Mouse (Mus musculus) liver, embryonic 12.5 days (tissue): ENCODE measurements around the gene Reep3. TPM values are rescaled to one million over a fixed set of nuclear protein-coding genes. Genes with fewer than 3 reads are reported as not detected.

Source experiments
- ATAC-seq: fragments of 200-750 bp; cut with Nextera tagmentation; 2 replicates; pipeline ENCODE4 v1.8.0; 2017; ENCODE audit warnings: moderate number of reproducible peaks, mild to moderate bottlenecking, moderate library complexity
- H3K27ac ChIP-seq: fragments of 300-500 bp; sonication (generic); 2 replicates; pipeline ENCODE4 v1.5.1; 2016; ENCODE audit warnings: mild to moderate bottlenecking
- H3K27me3 ChIP-seq: fragments of 300-500 bp; sonication (generic); replicated peaks from 2 replicates; pipeline ENCODE4 v1.6.1; 2016; ENCODE audit warnings: mild to moderate bottlenecking, moderate library complexity
- H3K36me3 ChIP-seq: fragments of 300-500 bp; sonication (generic); 2 replicates; pipeline ENCODE4 v1.6.1; 2016; ENCODE audit warnings: mild to moderate bottlenecking, moderate library complexity
- H3K4me1 ChIP-seq: fragments of 300-500 bp; sonication (generic); 2 replicates; pipeline ENCODE4 v1.6.1; 2016
- H3K4me2 ChIP-seq: fragments of 300-500 bp; sonication (generic); 2 replicates; pipeline ENCODE4 v1.6.1; 2016; ENCODE audit warnings: mild to moderate bottlenecking, moderate library complexity
- H3K4me3 ChIP-seq: fragments of 300-500 bp; sonication (generic); 2 replicates; pipeline ENCODE4 v1.5.1; 2016; ENCODE audit warnings: mild to moderate bottlenecking, moderate library complexity
- H3K9ac ChIP-seq: fragments of 300-500 bp; sonication (generic); 2 replicates; pipeline ENCODE4 v1.6.1; 2016; ENCODE audit warnings: mild to moderate bottlenecking, moderate library complexity
- H3K9me3 ChIP-seq: fragments of 300-500 bp; sonication (generic); replicated peaks from 2 replicates; pipeline ENCODE4 v1.6.1; 2016; ENCODE audit warnings: mild to moderate bottlenecking, moderate library complexity
- WGBS: fragments of 180-500 bp; shearing (Covaris S2); methylation state at CpG from one replicate; pipeline ENCODE4 v1.1.7; 2016; ENCODE audit not compliant: insufficient replicate concordance; 5-methylcytosine and 5-hydroxymethylcytosine counted together
- polyA plus RNA-seq: library from polyadenylated mRNA; unstranded; fragments of >200 nt; fragmentation: Nextera tagmentation; extraction: Ambion mirVana; gene quantifications from 2 replicates; pipeline ENCODE4 v1.2.1, GENCODE M21; 2016

Gene Reep3
- polyA plus RNA-seq, 1 experiment from 2014 or later = 8.8 TPM

DNA sequence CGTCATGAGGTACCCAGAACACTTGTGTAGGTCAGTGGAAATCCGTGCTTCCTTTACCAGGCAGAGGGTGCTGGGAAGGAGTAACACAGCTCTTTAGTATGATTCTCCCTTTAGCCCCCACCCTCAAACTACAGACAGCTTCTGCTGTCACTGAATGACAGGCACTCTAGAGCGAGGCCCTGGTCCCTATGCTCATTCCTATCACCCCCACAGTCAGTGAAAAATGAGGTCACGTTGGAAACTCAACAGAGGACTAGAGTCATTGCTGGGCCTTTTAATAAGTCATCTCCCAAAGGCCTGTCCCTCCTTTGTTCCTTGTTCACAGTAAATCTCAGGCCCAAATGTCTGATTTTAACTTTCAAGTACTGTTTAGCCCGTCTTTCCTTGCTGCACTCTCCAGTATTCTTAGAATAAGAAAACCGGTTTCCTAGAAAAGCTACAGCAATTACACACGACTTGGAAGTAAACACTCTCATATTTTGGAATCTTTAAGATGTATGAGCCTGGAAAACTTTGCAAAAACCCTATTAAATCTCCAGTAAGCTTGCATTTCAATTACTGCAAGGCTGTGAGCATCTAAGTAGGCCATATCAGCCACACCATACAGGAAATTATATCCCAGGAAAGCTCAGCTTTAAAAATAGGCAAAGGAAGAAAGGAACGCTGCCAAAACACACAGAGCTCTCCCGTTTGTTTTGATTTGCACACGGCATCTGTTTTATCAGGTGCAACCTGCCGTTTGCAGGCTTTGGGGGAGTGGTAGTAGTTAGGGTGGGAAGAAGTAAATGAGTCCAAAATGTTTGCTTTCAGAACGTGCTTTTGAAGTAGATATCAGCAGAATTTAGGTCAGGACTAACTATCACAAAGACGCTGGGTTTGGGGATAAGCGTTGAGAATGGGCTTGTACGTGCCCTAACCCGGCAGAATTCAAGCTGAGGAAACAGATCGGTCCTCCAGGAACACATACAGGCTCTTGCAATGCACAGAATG, 40.6 kb downstream of the Reep3 start:
- no peaks in the 10 kb centered on the region for H3K9me3 ChIP-seq
- no peaks in the 10 kb centered on the region for H3K27me3 ChIP-seq
- ATAC-seq = peak; percentile 44; the same call in 1 of the 2 replicates
- peak overlapping the region; percentile 9; the same call in 1 of the 2 replicates for H3K4me2 ChIP-seq
- H3K4me3 ChIP-seq = no peak overlapping the region
- peak overlapping the region; percentile 3; the same call in 1 of the 2 replicates for H3K27ac ChIP-seq
- H3K9ac ChIP-seq = no peak overlapping the region
- H3K36me3 ChIP-seq = no peaks in the 10 kb centered on the region
- H3K4me1 ChIP-seq = peaks cover 29% of the 10 kb centered on the region
- WGBS = 38% methylated on average over 17 of the region's 17 CpGs

DNA sequence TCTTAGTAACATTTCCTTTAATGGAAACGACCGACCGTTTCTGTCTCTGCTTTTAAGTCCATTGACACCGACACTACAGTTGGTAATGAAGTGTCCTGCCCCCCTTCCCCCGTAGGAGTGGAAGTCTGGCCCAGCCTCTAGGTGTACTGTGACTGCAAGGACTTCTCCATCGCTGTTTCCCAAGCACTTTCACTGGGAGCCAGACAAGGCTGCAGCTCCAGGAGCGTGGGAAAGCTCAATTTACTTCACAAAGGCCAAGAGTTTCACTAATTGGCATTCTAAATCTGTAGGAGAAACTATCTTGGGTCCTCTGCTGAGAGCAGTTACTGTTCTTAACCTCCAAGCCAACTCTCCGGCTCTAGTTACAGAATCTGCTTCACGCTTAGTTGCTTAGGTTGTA, 43.3 kb downstream of the Reep3 start:
- H3K4me3 ChIP-seq = no peak overlapping the region
- H3K9me3 ChIP-seq = no peaks in the 10 kb centered on the region
- H3K4me2 ChIP-seq = no peak overlapping the region
- H3K4me1 ChIP-seq = peaks cover 34% of the 10 kb centered on the region
- ATAC-seq = no peak
- no peaks in the 10 kb centered on the region for H3K36me3 ChIP-seq
- H3K27ac ChIP-seq = no peak overlapping the region
- no peaks in the 10 kb centered on the region for H3K27me3 ChIP-seq
- 45% methylated on average over 9 of the region's 9 CpGs for WGBS
- H3K9ac ChIP-seq = no peak overlapping the region

DNA sequence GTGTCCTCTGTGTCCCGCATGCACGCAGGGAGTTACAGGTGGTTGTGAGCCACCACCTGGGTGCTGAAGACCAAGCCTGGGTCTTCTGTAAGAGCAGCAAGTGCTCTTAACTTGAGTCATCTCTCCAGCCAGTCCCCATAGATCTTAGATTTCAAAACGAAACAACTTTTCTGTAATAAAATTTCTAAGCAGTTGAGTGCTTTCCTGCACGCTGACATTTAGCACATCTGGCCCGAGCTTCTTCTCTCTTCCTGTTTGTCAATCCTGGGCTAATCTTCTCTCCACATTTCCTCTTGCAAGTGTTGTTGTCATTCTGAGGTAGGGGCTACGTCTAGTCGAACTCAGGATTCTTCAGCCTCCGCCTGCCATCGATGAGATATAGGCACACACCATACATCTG, 44.3 kb downstream of the Reep3 start:
- H3K9ac ChIP-seq = no peak overlapping the region
- H3K36me3 ChIP-seq = no peaks in the 10 kb centered on the region
- no peaks in the 10 kb centered on the region for H3K27me3 ChIP-seq
- no peak overlapping the region for H3K27ac ChIP-seq
- no peaks in the 10 kb centered on the region for H3K9me3 ChIP-seq
- H3K4me2 ChIP-seq = peak overlapping the region; percentile 23; the same call in 1 of the 2 replicates
- no peak overlapping the region for H3K4me3 ChIP-seq
- peaks cover 34% of the 10 kb centered on the region for H3K4me1 ChIP-seq
- ATAC-seq = no peak
- 27% methylated on average over 9 of the region's 9 CpGs for WGBS

DNA sequence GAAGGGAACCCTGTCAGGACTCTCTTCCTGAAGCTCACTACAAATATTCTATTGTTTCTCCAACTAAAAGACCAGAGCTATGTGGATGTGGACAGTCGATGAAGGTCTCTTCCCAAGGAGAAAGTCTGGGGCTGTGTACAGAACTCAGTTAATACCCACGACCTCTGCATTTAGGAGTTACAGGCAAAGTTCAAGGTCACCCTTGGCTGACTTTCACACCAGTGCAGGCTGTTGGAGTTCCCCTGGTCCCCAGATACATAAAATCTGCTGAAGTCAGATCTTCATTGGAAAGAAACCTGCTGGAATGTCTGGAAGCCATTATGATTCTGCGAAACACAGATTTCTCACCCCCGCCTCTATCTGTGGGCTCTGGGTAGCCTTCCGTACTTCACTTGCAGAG, 45.3 kb downstream of the Reep3 start:
- Histone ChIP-seq H3K4me3 (no peak overlapping the region), H3K4me2 (no peak overlapping the region), H3K9ac (no peak overlapping the region), H3K27ac (no peak overlapping the region), H3K9me3 (no peaks in the 10 kb centered on the region), H3K27me3 (no peaks in the 10 kb centered on the region), H3K4me1 (peaks cover 29% of the 10 kb centered on the region), H3K36me3 (no peaks in the 10 kb centered on the region)
- WGBS = 70% methylated on average over 5 of the region's 5 CpGs
- no peak for ATAC-seq

DNA sequence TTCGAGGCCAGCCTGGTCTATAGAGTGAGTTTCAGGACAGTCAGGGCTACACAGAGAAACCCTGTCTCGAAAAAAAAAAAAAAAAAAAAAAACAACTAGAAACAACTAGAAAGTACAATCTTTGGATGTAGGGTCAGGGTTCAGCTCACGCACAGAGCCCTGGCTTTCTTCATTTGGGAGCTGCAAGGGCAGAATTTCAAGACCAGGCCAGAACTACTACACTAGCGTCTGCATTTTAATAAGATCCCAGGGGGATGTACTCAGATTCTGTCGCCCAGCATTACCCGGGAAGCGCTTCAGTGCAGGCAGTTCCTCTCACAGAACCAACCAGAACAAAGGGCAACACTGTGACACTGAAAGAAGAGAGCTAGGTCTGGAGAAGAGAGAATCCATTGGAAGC, 46.0 kb downstream of the Reep3 start:
- no peak for ATAC-seq
- Histone ChIP-seq H3K27me3 (no peaks in the 10 kb centered on the region), H3K4me1 (peaks cover 22% of the 10 kb centered on the region), H3K9ac (no peak overlapping the region), H3K4me3 (no peak overlapping the region), H3K36me3 (no peaks in the 10 kb centered on the region), H3K27ac (no peak overlapping the region), H3K9me3 (no peaks in the 10 kb centered on the region), H3K4me2 (no peak overlapping the region)
- WGBS = 73% methylated on average over 7 of the region's 7 CpGs

DNA sequence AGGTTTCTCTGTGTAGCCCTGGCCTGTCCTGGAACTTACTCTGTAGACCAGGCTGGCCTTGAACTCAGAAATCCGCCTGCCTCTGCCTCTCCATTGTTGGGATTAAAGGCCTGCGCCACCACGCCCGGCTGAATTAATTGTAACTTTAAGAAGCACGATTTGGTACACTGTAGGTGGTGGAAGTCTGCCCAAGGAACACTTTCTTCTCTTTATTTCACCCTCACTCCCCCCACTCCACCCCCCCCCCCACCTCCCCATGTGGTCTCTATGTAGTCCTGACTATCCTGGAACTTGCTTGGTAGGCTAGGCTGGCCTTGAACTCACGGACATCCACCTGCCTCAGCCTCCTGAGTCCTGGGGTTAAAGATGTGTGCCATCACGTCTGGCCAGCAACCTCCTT, 47.1 kb downstream of the Reep3 start:
- ATAC-seq = no peak
- H3K4me2 ChIP-seq = no peak overlapping the region
- no peak overlapping the region for H3K9ac ChIP-seq
- no peaks in the 10 kb centered on the region for H3K27me3 ChIP-seq
- H3K27ac ChIP-seq = no peak overlapping the region
- 74% methylated on average over 7 of the region's 7 CpGs for WGBS
- no peaks in the 10 kb centered on the region for H3K9me3 ChIP-seq
- peaks cover 24% of the 10 kb centered on the region for H3K4me1 ChIP-seq
- no peaks in the 10 kb centered on the region for H3K36me3 ChIP-seq
- H3K4me3 ChIP-seq = no peak overlapping the region

DNA sequence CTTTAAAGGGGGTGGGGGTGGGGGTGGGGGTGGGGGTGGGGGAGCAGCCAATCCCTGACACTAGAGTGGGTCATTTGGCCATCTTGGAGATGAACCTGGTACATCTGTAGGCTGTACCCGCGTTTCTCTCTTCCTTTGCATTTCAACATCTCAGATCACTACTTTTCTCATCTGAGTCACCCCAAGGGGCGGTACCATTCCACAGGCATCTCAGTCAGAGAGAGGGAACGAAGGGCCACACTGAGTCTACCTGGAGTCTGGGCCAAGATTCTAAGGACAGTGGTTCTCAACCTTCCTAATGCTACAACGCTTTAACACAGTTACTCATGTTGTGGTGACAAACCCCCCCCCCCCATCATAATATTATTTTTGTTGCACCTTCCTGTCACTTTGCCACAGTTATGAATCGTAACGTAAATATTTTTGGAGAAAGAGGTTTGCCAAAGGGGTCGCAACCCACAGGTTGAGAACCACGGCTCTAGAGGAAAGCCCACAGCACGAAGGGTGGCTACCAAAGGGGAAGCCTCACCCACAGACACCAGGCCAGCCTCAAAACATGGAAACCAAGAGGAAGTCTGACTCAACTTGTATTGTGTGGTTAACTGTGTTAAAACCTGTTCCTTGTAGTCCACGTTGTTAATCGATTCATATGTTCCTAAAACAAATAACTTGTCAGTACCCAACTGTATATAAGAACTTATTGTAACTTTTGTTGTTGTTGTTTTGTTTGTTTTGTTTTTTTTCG, 47.7 kb downstream of the Reep3 start:
- WGBS = 63% methylated on average over 13 of the region's 13 CpGs
- H3K4me1 ChIP-seq = peaks cover 29% of the 10 kb centered on the region
- no peak overlapping the region for H3K4me3 ChIP-seq
- H3K27me3 ChIP-seq = no peaks in the 10 kb centered on the region
- H3K4me2 ChIP-seq = no peak overlapping the region
- no peaks in the 10 kb centered on the region for H3K9me3 ChIP-seq
- H3K27ac ChIP-seq = no peak overlapping the region
- H3K9ac ChIP-seq = no peak overlapping the region
- no peaks in the 10 kb centered on the region for H3K36me3 ChIP-seq
- no peak for ATAC-seq

DNA sequence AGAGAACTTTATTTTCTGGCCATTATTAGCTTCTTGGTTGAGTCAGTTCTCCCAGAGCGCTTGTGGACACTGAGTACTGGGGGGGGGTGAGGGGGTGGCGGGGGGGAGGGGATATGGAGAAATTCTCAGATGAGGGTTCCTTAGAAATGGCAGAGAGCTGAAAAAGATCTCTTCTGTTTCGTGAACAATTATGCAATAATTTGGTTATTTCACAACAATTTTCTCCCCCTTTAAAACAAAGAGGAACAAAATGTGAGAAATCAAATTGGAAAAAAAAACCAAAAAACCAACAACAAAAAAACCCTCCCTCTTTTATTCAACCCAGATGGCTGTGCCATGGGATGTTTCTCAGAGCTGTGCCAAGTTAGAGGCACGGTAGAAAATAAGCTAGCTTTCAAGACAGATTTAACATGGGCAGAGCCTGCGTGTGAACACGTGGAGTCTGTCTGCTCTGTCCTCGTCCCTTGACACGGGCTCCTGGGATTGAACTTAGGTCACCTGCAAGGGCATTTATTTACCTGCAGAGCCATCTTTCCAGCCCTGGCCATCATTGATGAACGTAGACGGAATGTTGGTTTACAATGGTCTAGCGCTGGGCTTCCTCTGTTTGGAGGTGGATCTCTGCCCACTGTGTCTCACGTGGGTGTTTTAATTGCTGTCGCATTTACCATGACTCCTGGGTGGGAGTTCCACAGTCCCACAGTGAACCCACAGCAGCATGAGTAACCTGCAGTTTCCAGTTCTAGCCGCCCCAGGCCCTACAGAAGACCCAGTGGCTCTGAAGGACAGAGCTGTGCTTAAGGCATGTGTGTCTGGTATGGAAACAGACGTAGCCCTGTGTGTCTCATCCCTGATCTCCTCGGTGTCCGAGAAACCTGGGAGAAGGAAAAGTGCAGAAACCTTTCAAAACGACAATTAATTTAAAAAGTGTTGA, 48.8 kb downstream of the Reep3 start:
- Histone ChIP-seq H3K27ac (no peak overlapping the region), H3K9me3 (no peaks in the 10 kb centered on the region), H3K4me2 (no peak overlapping the region), H3K4me1 (peaks cover 33% of the 10 kb centered on the region), H3K4me3 (no peak overlapping the region), H3K27me3 (no peaks in the 10 kb centered on the region), H3K9ac (no peak overlapping the region), H3K36me3 (no peaks in the 10 kb centered on the region)
- WGBS = 73% methylated on average over 18 of the region's 18 CpGs
- no peak for ATAC-seq

DNA sequence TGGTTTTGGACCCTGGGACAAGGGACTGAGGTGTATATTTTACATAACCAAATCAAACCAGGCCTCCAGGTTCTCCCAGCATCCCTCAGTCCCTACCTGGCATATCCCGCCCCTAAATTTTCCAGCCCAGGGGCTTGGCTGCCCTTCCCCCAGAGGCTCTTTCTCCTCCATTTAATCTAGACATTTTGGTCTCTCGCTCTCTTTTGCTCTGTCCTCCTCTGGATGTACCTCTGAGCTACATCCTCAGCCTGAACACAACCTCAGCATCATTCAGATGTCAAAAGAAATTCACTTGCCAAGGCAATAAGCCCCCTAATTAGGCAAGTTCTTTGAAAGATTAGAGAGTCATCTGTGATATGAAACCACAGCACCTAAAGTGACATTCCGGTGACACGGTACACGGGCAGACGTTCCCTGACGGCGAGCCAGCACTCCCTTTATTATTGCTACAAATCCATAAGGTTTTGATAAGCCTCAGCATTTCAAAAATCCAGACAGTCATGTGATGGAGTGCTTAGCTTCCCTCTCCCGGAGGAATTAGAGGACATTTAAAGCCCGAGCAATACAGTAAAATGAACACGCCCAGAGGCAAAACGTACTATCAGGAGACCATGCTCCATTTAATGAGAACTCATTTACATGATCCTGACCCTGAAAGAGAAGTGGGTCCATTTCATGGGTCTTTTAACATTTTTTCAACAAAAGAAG, 51.4 kb downstream of the Reep3 start:
- no peaks in the 10 kb centered on the region for H3K36me3 ChIP-seq
- no peak overlapping the region for H3K27ac ChIP-seq
- no peaks in the 10 kb centered on the region for H3K9me3 ChIP-seq
- peaks cover 23% of the 10 kb centered on the region for H3K4me1 ChIP-seq
- H3K4me3 ChIP-seq = no peak overlapping the region
- no peak overlapping the region for H3K9ac ChIP-seq
- ATAC-seq = no peak
- 76% methylated on average over 12 of the region's 12 CpGs for WGBS
- H3K4me2 ChIP-seq = no peak overlapping the region
- H3K27me3 ChIP-seq = no peaks in the 10 kb centered on the region

DNA sequence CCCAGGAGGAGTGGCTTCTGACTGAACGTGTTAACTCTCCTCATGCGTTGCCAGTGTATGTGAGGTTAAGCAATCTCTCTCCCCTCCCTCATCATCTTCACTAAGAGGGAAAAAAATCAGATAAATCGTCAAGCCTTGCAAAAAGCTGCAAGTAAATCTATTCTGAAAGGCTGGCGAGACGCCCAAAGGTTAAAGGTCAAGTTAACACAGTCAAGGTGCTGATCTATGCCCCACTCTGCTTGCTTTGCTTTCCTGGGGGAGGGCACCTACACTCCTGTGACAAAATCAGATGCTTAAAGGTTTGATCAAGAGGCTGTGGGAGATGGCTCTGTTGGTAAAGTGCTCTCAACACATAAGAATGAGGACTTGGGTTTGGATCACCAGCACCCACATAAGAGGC, 52.4 kb downstream of the Reep3 start:
- H3K4me2 ChIP-seq = no peak overlapping the region

DNA sequence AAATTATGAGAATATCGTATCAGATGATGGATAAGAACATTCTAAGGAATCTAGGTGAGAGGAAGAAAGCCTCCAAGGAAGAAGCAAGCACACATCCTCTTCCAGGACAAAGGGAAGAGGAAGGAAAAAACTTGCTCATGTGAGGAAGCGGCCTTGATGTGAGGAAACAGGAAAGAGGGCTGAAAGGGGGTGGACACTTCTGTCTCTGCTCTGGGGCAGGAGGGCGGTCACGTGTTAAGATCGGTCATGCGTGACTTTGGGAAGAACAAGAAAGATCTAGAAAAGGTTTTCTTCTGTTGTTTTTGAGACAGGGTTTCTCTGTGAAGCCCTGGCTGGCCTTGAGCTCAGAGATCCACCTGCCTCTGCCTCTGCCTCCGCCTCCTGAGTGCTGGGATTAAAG, 53.5 kb downstream of the Reep3 start:
- Histone ChIP-seq H3K27me3 (no peaks in the 10 kb centered on the region), H3K36me3 (no peaks in the 10 kb centered on the region), H3K4me3 (no peak overlapping the region), H3K4me1 (peaks cover 23% of the 10 kb centered on the region), H3K9me3 (no peaks in the 10 kb centered on the region), H3K27ac (0 out of 2 replicates have a peak overlapping the region, but pooled peaks have one; percentile 41), H3K9ac (no peak overlapping the region), H3K4me2 (no peak overlapping the region)
- ATAC-seq = no peak
- WGBS = 56% methylated on average over 7 of the region's 7 CpGs

More for the DNA sequence above, 52.4 kb downstream of the Reep3 start:
- H3K27me3 ChIP-seq = no peaks in the 10 kb centered on the region
- H3K27ac ChIP-seq = no peak overlapping the region
- no peak overlapping the region for H3K4me3 ChIP-seq
- WGBS = 59% methylated on average over 5 of the region's 5 CpGs
- no peak overlapping the region for H3K9ac ChIP-seq
- H3K36me3 ChIP-seq = no peaks in the 10 kb centered on the region
- no peak for ATAC-seq
- no peaks in the 10 kb centered on the region for H3K9me3 ChIP-seq
- peaks cover 23% of the 10 kb centered on the region for H3K4me1 ChIP-seq
